Mouse (Mus musculus) olfactory bulb, adult 2 months (tissue): ENCODE measurements around the gene Slc25a38.

Experiments used
- CTCF ChIP-seq: fragments of 200-500 bp; IDR thresholded peaks from 2 replicates; pipeline ENCODE4 v1.5.1; 2012; ENCODE audit warnings: low read depth, mild to moderate bottlenecking, low read length, moderate library complexity; ENCODE audit not compliant: insufficient read depth
- POLR2A ChIP-seq: fragments of 200-500 bp; IDR thresholded peaks from 2 replicates; pipeline ENCODE4 v1.6.1; 2012; ENCODE audit warnings: mild to moderate bottlenecking, low read depth, low read length, moderate library complexity; ENCODE audit not compliant: insufficient read depth

- no peak for TF ChIP-seq CTCF
- no peak for TF ChIP-seq POLR2A
Observed at GRCm38 (mm10) chr9:120081967-120082366, 28.2 kb upstream of the Slc25a38 start.
